Mouse (Mus musculus) myocyte (in vitro differentiated cells): ENCODE measurements at regions not wholly inside any gene's neighbourhood (a gene's known extent, or its start where the extent isn't known, plus 50 kb on each side); places are given as distances from the start of the nearest gene placed in this dataset.

ENCODE experiments used
- H3K27me3 ChIP-seq: one replicate; pipeline ENCODE4 v1.6.1; 2011; ENCODE audit not compliant: control insufficient read depth, insufficient read depth, insufficient read length
- H3K36me3 ChIP-seq: one replicate; pipeline ENCODE4 v1.6.1; 2011; ENCODE audit not compliant: control insufficient read depth, insufficient read depth
- H3K4me2 ChIP-seq: one replicate; pipeline ENCODE4 v1.6.1; 2011; ENCODE audit warnings: low read depth, control low read depth
- H3K4me3 ChIP-seq: one replicate; pipeline ENCODE4 v1.5.1; 2011; ENCODE audit warnings: mild to moderate bottlenecking, control low read depth, moderate library complexity
- H3K79me2 ChIP-seq: one replicate; pipeline ENCODE4 v1.6.1; 2011; ENCODE audit not compliant: control insufficient read depth, insufficient read depth
- H3ac ChIP-seq: one replicate; pipeline ENCODE4 v1.6.1; 2011; ENCODE audit not compliant: control insufficient read depth, insufficient read length
- CEBPB ChIP-seq: IDR thresholded peaks from 2 replicates; pipeline ENCODE4 v1.6.1; 2011; ENCODE audit warnings: mild to moderate bottlenecking, moderate library complexity; ENCODE audit not compliant: poor library complexity, insufficient read depth, severe bottlenecking
- E2F4 ChIP-seq: IDR thresholded peaks from one replicate; pipeline ENCODE4 v1.6.1; 2011; ENCODE audit warnings: mild to moderate bottlenecking, control low read depth, moderate library complexity; ENCODE audit not compliant: insufficient read depth
- MAX ChIP-seq: IDR thresholded peaks from one replicate; pipeline ENCODE4 v1.6.1; 2011; ENCODE audit warnings: low read depth, mild to moderate bottlenecking, control low read depth
- MYOD1 ChIP-seq, 3 experiments: IDR thresholded peaks; one replicate each; pipeline ENCODE4 v1.6.1; 2011; ENCODE audit warnings: control low read depth in 2 of 3, low read depth in 2 of 3, mild to moderate bottlenecking in 2 of 3, moderate library complexity in 1 of 3; ENCODE audit not compliant: insufficient read length in 2 of 3, control insufficient read depth in 1 of 3
- MYOG ChIP-seq, 3 experiments: IDR thresholded peaks; one replicate each; pipeline ENCODE4 v1.6.1; 2011; ENCODE audit warnings: control low read depth in 2 of 3, low read depth in 2 of 3, mild to moderate bottlenecking in 2 of 3; ENCODE audit not compliant: insufficient read length in 2 of 3, control insufficient read depth in 1 of 3, insufficient read depth in 1 of 3
- POLR2A ChIP-seq: IDR thresholded peaks from one replicate; pipeline ENCODE4 v1.6.1; 2011; ENCODE audit warnings: low read depth, mild to moderate bottlenecking, control low read depth, moderate library complexity; ENCODE audit not compliant: insufficient read length
- POLR2AphosphoS2 ChIP-seq: IDR thresholded peaks from one replicate; pipeline ENCODE4 v1.6.1; 2011; ENCODE audit warnings: low read depth, control low read depth; ENCODE audit not compliant: insufficient read length
- REST ChIP-seq: IDR thresholded peaks from one replicate; pipeline ENCODE4 v1.6.1; 2011; ENCODE audit warnings: mild to moderate bottlenecking, control low read depth, moderate library complexity; ENCODE audit not compliant: insufficient read depth, insufficient read length
- SRF ChIP-seq: IDR thresholded peaks from one replicate; pipeline ENCODE4 v1.6.1; 2011; ENCODE audit warnings: low read depth; ENCODE audit not compliant: control insufficient read depth, insufficient read length
- TCF12 ChIP-seq: IDR thresholded peaks from one replicate; pipeline ENCODE4 v1.6.1; 2011; ENCODE audit warnings: mild to moderate bottlenecking, control low read depth; ENCODE audit not compliant: poor library complexity, insufficient read depth, severe bottlenecking
- TCF3 ChIP-seq: IDR thresholded peaks from one replicate; pipeline ENCODE4 v1.6.1; 2011; ENCODE audit warnings: low read depth, control low read depth; ENCODE audit not compliant: insufficient read length
- USF1 ChIP-seq: IDR thresholded peaks from one replicate; pipeline ENCODE4 v1.6.1; 2011; ENCODE audit warnings: low read depth, mild to moderate bottlenecking, control low read depth, moderate library complexity

DNA sequence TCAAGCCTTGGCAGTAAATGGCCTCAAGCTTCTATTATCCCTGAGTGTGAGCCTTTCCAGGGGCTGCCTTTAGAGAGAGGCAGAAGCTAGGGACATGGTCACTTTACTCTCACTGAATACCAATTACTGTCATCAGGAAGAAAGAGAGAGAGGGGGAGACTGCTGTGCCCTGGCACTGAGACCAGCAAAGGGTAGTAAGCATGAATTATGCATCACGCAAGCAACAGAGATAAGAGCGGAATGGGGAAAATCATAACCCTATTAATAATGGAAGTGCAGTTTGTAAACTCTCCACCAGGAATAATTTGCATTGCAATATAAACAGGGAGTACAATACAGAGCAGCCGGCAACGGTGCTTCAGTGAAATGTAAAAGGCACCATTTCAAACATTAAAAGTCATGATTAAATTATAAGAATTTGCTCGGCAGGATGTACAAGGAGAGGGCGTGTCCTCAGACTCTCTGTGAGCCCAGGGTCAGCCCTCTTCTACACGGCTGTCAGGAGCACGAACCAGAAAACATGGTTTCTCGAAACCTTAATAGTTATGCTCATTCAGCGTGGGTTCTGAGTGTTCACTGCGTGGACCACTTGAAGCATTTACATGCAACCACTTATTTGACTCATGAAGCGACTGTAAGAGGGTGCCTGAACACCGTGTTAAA lies 175.2 kb downstream of the Gm826 start:
- H3K4me3 ChIP-seq = no peak overlapping the region
- H3K27me3 ChIP-seq = no peaks in the 10 kb centered on the region
- H3K4me2 ChIP-seq = no peak overlapping the region
- TF ChIP-seq USF1 (no peak), POLR2A (no peak), MAX (no peak), MYOD1 (IDR thresholded peaks at IDR 0.05; ENCODE audit: control insufficient read depth in 1 of 3, insufficient read length in 2 of 3, low read depth in 2 of 3) (no peak), REST (no peak), MYOG (IDR thresholded peaks at IDR 0.05; ENCODE audit: control insufficient read depth in 1 of 3, insufficient read depth in 1 of 3, insufficient read length in 2 of 3, low read depth in 2 of 3) (no peak), TCF3 (no peak), E2F4 (no peak), TCF12 (no peak), SRF (no peak), POLR2AphosphoS2 (no peak), CEBPB (no peak)
- H3K36me3 ChIP-seq = no peaks in the 10 kb centered on the region
- H3ac ChIP-seq = no peak overlapping the region
- H3K79me2 ChIP-seq = no peaks in the 10 kb centered on the region

DNA sequence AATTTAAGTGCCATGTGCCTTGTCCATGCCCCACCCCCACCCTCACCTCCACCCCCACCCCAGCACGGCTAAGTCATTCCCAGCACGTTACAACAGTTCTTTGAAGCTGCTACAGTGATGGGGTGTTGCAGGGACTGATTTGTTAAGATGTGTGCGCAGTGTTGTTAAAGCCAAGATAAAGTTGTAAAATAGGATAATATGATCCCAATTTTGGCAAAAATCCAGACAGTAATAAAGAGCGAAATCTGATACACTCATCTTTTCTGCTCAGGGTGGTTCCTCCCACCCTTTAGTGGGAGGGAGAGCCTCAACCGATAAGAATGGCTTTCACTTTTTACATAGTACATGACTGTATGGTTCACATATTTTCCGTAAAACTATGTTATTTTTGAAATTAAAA lies 180.2 kb downstream of the Gm826 start:
- H3K4me3 ChIP-seq = no peak overlapping the region
- H3K36me3 ChIP-seq = no peaks in the 10 kb centered on the region
- no peak overlapping the region for H3K4me2 ChIP-seq
- no peaks in the 10 kb centered on the region for H3K27me3 ChIP-seq
- no peaks in the 10 kb centered on the region for H3K79me2 ChIP-seq
- TF ChIP-seq TCF12 (no peak), USF1 (no peak), REST (no peak), MYOD1 (IDR thresholded peaks at IDR 0.05; ENCODE audit: control insufficient read depth in 1 of 3, insufficient read length in 2 of 3, low read depth in 2 of 3) (no peak)
- no peak overlapping the region for H3ac ChIP-seq

DNA sequence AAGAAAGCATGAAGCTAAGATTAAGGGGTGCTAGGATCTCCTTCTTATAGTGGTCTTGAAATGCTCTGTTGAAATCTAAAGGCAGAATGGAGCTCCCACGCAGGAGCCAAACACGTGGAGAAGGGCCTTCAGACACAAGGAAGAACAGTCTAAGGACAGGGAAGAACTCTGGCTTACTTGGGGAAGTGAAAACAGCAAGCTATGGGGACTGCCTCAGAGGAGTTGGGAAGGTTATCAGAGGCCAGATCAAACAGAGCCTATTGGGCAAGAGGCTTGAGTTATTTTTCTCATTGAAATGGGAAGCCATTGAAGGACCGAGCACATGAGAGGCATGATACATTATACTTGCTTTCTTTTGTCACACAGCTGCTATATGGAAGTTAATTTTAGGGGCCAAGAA lies 181.9 kb downstream of the Gm826 start:
- Histone ChIP-seq H3K4me3 (no peak overlapping the region), H3K4me2 (no peak overlapping the region), H3K27me3 (no peaks in the 10 kb centered on the region), H3K79me2 (no peaks in the 10 kb centered on the region), H3ac (no peak overlapping the region), H3K36me3 (no peaks in the 10 kb centered on the region)
- TF ChIP-seq POLR2A (no peak), E2F4 (no peak), REST (no peak), MYOG (IDR thresholded peaks at IDR 0.05; ENCODE audit: control insufficient read depth in 1 of 3, insufficient read depth in 1 of 3, insufficient read length in 2 of 3, low read depth in 2 of 3) (no peak), TCF12 (no peak), TCF3 (no peak), MAX (no peak), USF1 (no peak), CEBPB (no peak), MYOD1 (IDR thresholded peaks at IDR 0.05; ENCODE audit: control insufficient read depth in 1 of 3, insufficient read length in 2 of 3, low read depth in 2 of 3) (no peak), POLR2AphosphoS2 (no peak), SRF (no peak)

DNA sequence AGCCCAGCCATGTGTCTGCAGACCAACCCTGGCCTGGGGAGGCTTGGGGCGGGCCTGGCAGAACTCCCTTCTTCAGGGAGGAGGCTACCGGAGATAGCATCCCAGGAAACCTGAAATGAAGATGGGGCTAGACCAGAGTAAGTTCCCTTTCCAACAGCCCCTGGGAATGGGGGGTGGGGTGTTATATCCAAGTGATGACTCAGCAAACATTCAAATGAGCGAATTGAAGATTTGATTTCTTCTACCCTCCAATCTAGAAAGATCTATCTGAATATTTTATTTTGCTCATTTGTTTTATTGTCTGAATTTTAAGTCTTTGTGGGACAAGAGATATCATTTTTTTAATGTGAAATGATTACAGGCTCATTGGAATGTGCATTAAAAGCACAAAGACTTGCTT lies 185.0 kb downstream of the Gm826 start:
- no peaks in the 10 kb centered on the region for H3K36me3 ChIP-seq
- H3K79me2 ChIP-seq = no peaks in the 10 kb centered on the region
- no peak overlapping the region for H3ac ChIP-seq
- H3K27me3 ChIP-seq = no peaks in the 10 kb centered on the region
- TF ChIP-seq CEBPB (no peak), MYOG (IDR thresholded peaks at IDR 0.05; ENCODE audit: control insufficient read depth in 1 of 3, insufficient read depth in 1 of 3, insufficient read length in 2 of 3, low read depth in 2 of 3) (no peak), MAX (no peak), USF1 (no peak), SRF (no peak), E2F4 (no peak), TCF12 (no peak), MYOD1 (IDR thresholded peaks at IDR 0.05; ENCODE audit: control insufficient read depth in 1 of 3, insufficient read length in 2 of 3, low read depth in 2 of 3) (no peak), POLR2A (no peak), REST (no peak), POLR2AphosphoS2 (no peak), TCF3 (no peak)
- H3K4me3 ChIP-seq = no peak overlapping the region
- no peak overlapping the region for H3K4me2 ChIP-seq

DNA sequence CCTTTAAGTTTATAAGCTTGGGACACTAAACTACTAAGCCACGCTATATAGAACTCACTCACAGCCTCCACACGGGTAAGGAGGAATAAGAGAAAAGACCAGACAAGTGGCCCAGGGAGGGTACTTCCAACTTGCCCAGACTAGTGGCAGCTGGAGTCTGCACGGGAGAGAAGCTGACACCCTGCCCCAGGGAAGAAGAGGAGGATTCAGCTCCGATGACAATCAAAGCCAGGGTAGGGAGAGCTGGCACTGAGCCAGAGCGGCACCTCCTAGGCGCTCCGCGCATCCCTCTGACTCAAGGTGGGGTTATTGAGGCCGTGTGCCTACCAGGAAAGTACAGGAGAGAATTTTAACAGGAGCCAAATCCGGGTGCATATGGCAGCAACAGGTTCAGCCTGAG lies 185.4 kb downstream of the Gm826 start:
- Histone ChIP-seq H3K79me2 (no peaks in the 10 kb centered on the region), H3K36me3 (no peaks in the 10 kb centered on the region), H3K4me3 (no peak overlapping the region), H3K27me3 (no peaks in the 10 kb centered on the region), H3K4me2 (no peak overlapping the region), H3ac (no peak overlapping the region)
- TF ChIP-seq TCF12 = no peak
- TF ChIP-seq POLR2A = no peak
- TF ChIP-seq REST = no peak
- no peak for TF ChIP-seq MYOG (IDR thresholded peaks at IDR 0.05; ENCODE audit: control insufficient read depth in 1 of 3, insufficient read depth in 1 of 3, insufficient read length in 2 of 3, low read depth in 2 of 3)
- no peak for TF ChIP-seq MAX
- no peak for TF ChIP-seq TCF3
- TF ChIP-seq MYOD1 (IDR thresholded peaks at IDR 0.05; ENCODE audit: control insufficient read depth in 1 of 3, insufficient read length in 2 of 3, low read depth in 2 of 3) = no peak
- no peak for TF ChIP-seq POLR2AphosphoS2
- no peak for TF ChIP-seq CEBPB
- TF ChIP-seq USF1 = no peak
- TF ChIP-seq SRF = no peak
- no peak for TF ChIP-seq E2F4
